Mouse (Mus musculus): ENCODE measurements around the gene Add1.

- TF ChIP-seq CTCF (IDR thresholded peaks at IDR 0.05; ENCODE audit: control insufficient read depth, insufficient read depth, insufficient replicate concordance, low read depth, low read length) (no peak), POLR2A (IDR thresholded peaks at IDR 0.05; ENCODE audit: control insufficient read depth, low read depth, low read length) (no peak)
These were observed 36.5 kb downstream of the Add1 start for GRCm38 (mm10) chr5:34609966-34610365.
